Mouse (Mus musculus): ENCODE data around the gene Sox5. TPM values are rescaled to one million over a fixed set of nuclear protein-coding genes. Genes with fewer than 3 reads are reported as not detected.

The Sox5 gene
- polyA plus RNA-seq, 1 experiment from 2014 or later: 29.7 TPM

GRCm38 (mm10) chr6:144498177-144498576 lies 283.6 kb downstream of the Sox5 start:
- Histone ChIP-seq H3K4me3 (replicated peaks; ENCODE audit: low read depth, low read length) (no peak overlapping the region), H3K36me3 (ENCODE audit: control insufficient read depth, insufficient read depth, low read length) (no peaks in the 10 kb centered on the region), H3K9me3 (ENCODE audit: control insufficient read depth, low read length) (no peaks in the 10 kb centered on the region), H3K9ac (replicated peaks; ENCODE audit: low read length) (no peak overlapping the region), H3K27me3 (ENCODE audit: control insufficient read depth, insufficient read depth, low read length) (no peaks in the 10 kb centered on the region), H3K27ac (replicated peaks; ENCODE audit: low read depth, low read length) (no peak overlapping the region), H3K4me2 (ENCODE audit: low read length) (no peak overlapping the region), H3K4me1 (ENCODE audit: control insufficient read depth, insufficient read depth, low read length) (0 out of 2 replicates have a peak, but pooled peaks cover under 1% of the 10 kb centered on the region)
- ATAC-seq (ENCODE audit: low FRiP score, low TSS enrichment) (no peak), DNase-seq (no peak)
- 96% methylated on average over 5 of the region's 5 CpGs for WGBS

DNA sequence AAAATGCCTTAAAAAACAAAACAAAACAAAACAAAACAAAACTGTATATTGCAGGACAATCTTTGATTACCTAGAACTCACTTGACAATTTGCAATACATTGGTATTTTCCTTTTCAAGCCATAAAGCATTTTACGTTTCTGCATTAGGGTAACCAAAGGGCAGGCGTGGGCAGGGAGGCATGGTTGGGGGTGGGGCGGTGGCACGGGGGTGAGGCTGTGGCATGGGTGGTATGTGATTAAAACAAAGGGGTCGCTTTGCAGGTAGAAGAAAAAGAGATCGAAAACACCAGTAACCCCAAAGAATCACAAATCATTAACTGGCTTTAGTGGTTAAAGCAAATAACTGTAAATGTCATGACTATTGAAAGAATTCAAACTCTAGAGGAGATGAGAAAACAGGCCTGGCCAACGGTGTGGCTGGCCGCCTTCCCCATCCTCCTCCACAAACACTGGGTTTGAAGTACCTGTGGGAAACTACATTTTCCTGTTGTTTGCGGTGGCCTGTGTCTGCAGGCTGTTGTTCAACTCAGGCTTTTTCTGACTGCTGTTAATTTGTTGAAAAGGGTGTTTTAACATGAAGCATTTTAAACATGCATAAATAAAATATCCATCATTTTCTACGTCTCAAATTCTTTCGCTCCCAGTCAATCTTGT lies 289.9 kb downstream of the Sox5 start:
- Histone ChIP-seq H3K27me3 (ENCODE audit: control insufficient read depth, insufficient read depth, low read length) (no peaks in the 10 kb centered on the region), H3K27ac (replicated peaks; ENCODE audit: low read depth, low read length) (no peak overlapping the region), H3K36me3 (ENCODE audit: control insufficient read depth, insufficient read depth, low read length) (no peaks in the 10 kb centered on the region), H3K4me3 (replicated peaks; ENCODE audit: low read depth, low read length) (no peak overlapping the region), H3K4me1 (ENCODE audit: control insufficient read depth, insufficient read depth, low read length) (no peaks in the 10 kb centered on the region), H3K4me2 (ENCODE audit: low read length) (no peak overlapping the region), H3K9me3 (ENCODE audit: control insufficient read depth, low read length) (peaks cover 5% of the 10 kb centered on the region; the same call in 1 of the 2 replicates), H3K9ac (replicated peaks; ENCODE audit: low read length) (no peak overlapping the region)
- DNase-seq: no peak
- 90% methylated on average over 11 of the region's 11 CpGs for WGBS
- no peak for ATAC-seq (ENCODE audit: low FRiP score, low TSS enrichment)

GRCm38 (mm10) chr6:144490896-144491295 lies 290.9 kb downstream of the Sox5 start:
- no peak overlapping the region for H3K9ac ChIP-seq (replicated peaks; ENCODE audit: low read length)
- H3K9me3 ChIP-seq (ENCODE audit: control insufficient read depth, low read length): peaks cover 8% of the 10 kb centered on the region; the same call in 1 of the 2 replicates
- ATAC-seq (ENCODE audit: low FRiP score, low TSS enrichment) (no peak), DNase-seq (no peak)
- WGBS: 96% methylated on average over 5 of the region's 5 CpGs
- no peaks in the 10 kb centered on the region for H3K4me1 ChIP-seq (ENCODE audit: control insufficient read depth, insufficient read depth, low read length)
- no peaks in the 10 kb centered on the region for H3K27me3 ChIP-seq (ENCODE audit: control insufficient read depth, insufficient read depth, low read length)
- H3K4me3 ChIP-seq (replicated peaks; ENCODE audit: low read depth, low read length): no peak overlapping the region
- no peak overlapping the region for H3K27ac ChIP-seq (replicated peaks; ENCODE audit: low read depth, low read length)
- H3K4me2 ChIP-seq (ENCODE audit: low read length): no peak overlapping the region
- H3K36me3 ChIP-seq (ENCODE audit: control insufficient read depth, insufficient read depth, low read length): no peaks in the 10 kb centered on the region

- Histone ChIP-seq H3K9me3 (ENCODE audit: control insufficient read depth, low read length) (0 out of 2 replicates have a peak, but pooled peaks cover 5% of the 10 kb centered on the region), H3K27me3 (ENCODE audit: control insufficient read depth, insufficient read depth, low read length) (no peaks in the 10 kb centered on the region), H3K4me1 (ENCODE audit: control insufficient read depth, insufficient read depth, low read length) (peaks cover 13% of the 10 kb centered on the region), H3K4me2 (ENCODE audit: low read length) (no peak overlapping the region), H3K9ac (replicated peaks; ENCODE audit: low read length) (no peak overlapping the region), H3K36me3 (ENCODE audit: control insufficient read depth, insufficient read depth, low read length) (no peaks in the 10 kb centered on the region), H3K27ac (replicated peaks; ENCODE audit: low read depth, low read length) (no peak overlapping the region), H3K4me3 (replicated peaks; ENCODE audit: low read depth, low read length) (no peak overlapping the region)
- DNase-seq: no peak
- 93% methylated on average over 6 of the region's 6 CpGs for WGBS
- ATAC-seq (ENCODE audit: low FRiP score, low TSS enrichment): no peak
Measured at GRCm38 (mm10) chr6:144485578-144485977, 296.2 kb downstream of the Sox5 start.

- H3K4me2 ChIP-seq (ENCODE audit: low read length): no peak overlapping the region
- H3K27ac ChIP-seq (replicated peaks; ENCODE audit: low read depth, low read length): no peak overlapping the region
- no peak overlapping the region for H3K4me3 ChIP-seq (replicated peaks; ENCODE audit: low read depth, low read length)
- H3K4me1 ChIP-seq (ENCODE audit: control insufficient read depth, insufficient read depth, low read length): peaks cover 18% of the 10 kb centered on the region
- ATAC-seq (ENCODE audit: low FRiP score, low TSS enrichment) (no peak), DNase-seq (no peak)
- no peaks in the 10 kb centered on the region for H3K27me3 ChIP-seq (ENCODE audit: control insufficient read depth, insufficient read depth, low read length)
- H3K36me3 ChIP-seq (ENCODE audit: control insufficient read depth, insufficient read depth, low read length): no peaks in the 10 kb centered on the region
- H3K9ac ChIP-seq (replicated peaks; ENCODE audit: low read length): no peak overlapping the region
- 93% methylated on average over 4 of the region's 4 CpGs for WGBS
- H3K9me3 ChIP-seq (ENCODE audit: control insufficient read depth, low read length): 0 out of 2 replicates have a peak, but pooled peaks cover 5% of the 10 kb centered on the region
Measured at GRCm38 (mm10) chr6:144483166-144483565, 298.6 kb downstream of the Sox5 start.

- H3K9ac ChIP-seq (replicated peaks; ENCODE audit: low read length): no peak overlapping the region
- ATAC-seq (ENCODE audit: low FRiP score, low TSS enrichment): peak; percentile 80
- no peak overlapping the region for H3K4me3 ChIP-seq (replicated peaks; ENCODE audit: low read depth, low read length)
- no peaks in the 10 kb centered on the region for H3K27me3 ChIP-seq (ENCODE audit: control insufficient read depth, insufficient read depth, low read length)
- peak; percentile 67 for DNase-seq
- H3K4me2 ChIP-seq (ENCODE audit: low read length): peak overlapping the region; percentile 22; the same call in 1 of the 2 replicates
- no peaks in the 10 kb centered on the region for H3K36me3 ChIP-seq (ENCODE audit: control insufficient read depth, insufficient read depth, low read length)
- WGBS: 4% methylated on average over 5 of the region's 5 CpGs
- no peaks in the 10 kb centered on the region for H3K9me3 ChIP-seq (ENCODE audit: control insufficient read depth, low read length)
- H3K27ac ChIP-seq (replicated peaks; ENCODE audit: low read depth, low read length): peak overlapping the region; percentile 54
- peaks cover 18% of the 10 kb centered on the region for H3K4me1 ChIP-seq (ENCODE audit: control insufficient read depth, insufficient read depth, low read length)
Measured at GRCm38 (mm10) chr6:144480648-144481528, 300.9 kb downstream of the Sox5 start.

GRCm38 (mm10) chr6:144479861-144480260 lies 301.9 kb downstream of the Sox5 start:
- Histone ChIP-seq H3K36me3 (ENCODE audit: control insufficient read depth, insufficient read depth, low read length) (no peaks in the 10 kb centered on the region), H3K4me2 (ENCODE audit: low read length) (no peak overlapping the region), H3K27ac (replicated peaks; ENCODE audit: low read depth, low read length) (no peak overlapping the region), H3K4me3 (replicated peaks; ENCODE audit: low read depth, low read length) (no peak overlapping the region), H3K9ac (replicated peaks; ENCODE audit: low read length) (no peak overlapping the region), H3K9me3 (ENCODE audit: control insufficient read depth, low read length) (no peaks in the 10 kb centered on the region), H3K4me1 (ENCODE audit: control insufficient read depth, insufficient read depth, low read length) (peaks cover 18% of the 10 kb centered on the region), H3K27me3 (ENCODE audit: control insufficient read depth, insufficient read depth, low read length) (no peaks in the 10 kb centered on the region)
- WGBS: 29% methylated on average over 4 of the region's 4 CpGs
- no peak for DNase-seq
- ATAC-seq (ENCODE audit: low FRiP score, low TSS enrichment): no peak

DNA sequence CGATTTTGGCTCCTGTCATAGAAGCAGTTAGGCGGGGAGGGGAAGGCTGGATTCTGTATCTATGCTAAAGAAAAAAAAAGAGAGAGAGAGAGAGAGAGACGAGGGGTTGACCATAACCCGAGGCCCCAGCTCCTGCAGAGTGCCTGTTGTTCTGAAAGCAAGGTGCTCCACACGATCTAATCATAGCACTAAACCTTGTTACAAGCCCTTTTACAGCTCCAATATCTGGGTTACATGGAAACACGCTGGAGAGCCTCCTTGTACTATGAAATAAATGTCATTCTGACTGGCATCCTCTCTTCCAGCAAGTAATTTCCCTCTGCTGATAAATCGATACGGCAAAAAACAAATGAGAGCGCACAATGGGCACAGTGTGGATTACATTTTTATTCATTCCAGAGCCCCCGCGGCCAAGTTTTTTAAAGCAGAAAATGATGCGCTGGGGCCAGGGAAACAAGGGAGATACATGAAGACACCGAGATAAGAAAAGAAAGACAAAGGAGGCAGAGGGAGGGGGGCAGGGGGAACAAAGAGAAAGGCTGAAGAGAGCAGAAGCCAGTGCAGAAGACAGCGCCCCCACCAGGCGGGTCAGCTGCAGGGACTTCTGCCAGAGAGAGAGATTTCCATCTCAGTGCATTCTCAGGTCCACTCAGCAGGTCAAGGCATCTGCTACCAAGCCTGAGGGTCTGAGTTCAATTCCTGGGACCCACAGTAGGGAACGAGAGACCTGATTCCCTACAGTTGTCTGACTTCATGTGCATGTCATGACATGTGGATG lies 304.3 kb downstream of the Sox5 start:
- 47% methylated on average over 16 of the region's 16 CpGs for WGBS
- Histone ChIP-seq H3K36me3 (ENCODE audit: control insufficient read depth, insufficient read depth, low read length) (no peaks in the 10 kb centered on the region), H3K27ac (replicated peaks; ENCODE audit: low read depth, low read length) (peak overlapping the region; percentile 60), H3K4me2 (ENCODE audit: low read length) (no peak overlapping the region), H3K4me1 (ENCODE audit: control insufficient read depth, insufficient read depth, low read length) (peaks cover 18% of the 10 kb centered on the region), H3K27me3 (ENCODE audit: control insufficient read depth, insufficient read depth, low read length) (no peaks in the 10 kb centered on the region), H3K4me3 (replicated peaks; ENCODE audit: low read depth, low read length) (no peak overlapping the region), H3K9ac (replicated peaks; ENCODE audit: low read length) (no peak overlapping the region), H3K9me3 (ENCODE audit: control insufficient read depth, low read length) (no peaks in the 10 kb centered on the region)
- DNase-seq (peak; percentile 56), ATAC-seq (ENCODE audit: low FRiP score, low TSS enrichment) (no peak)

All from midbrain, embryonic 14.5 days (tissue).